Mouse (Mus musculus) gonadal fat pad, adult 2 months (tissue): ENCODE results near the gene Plxna1. TPM values are rescaled to one million over a fixed set of nuclear protein-coding genes. Genes with fewer than 3 reads are reported as not detected.

ENCODE experiments used
- DNase-seq: peaks from one replicate; pipeline ENCODE4 v3.0.0-alpha.2; 2012; ENCODE audit warnings: low read depth
- polyA plus RNA-seq: library from polyadenylated mRNA; depleted of rRNA; stranded (reverse); fragments of >200 nt; gene quantifications from 2 replicates; pipeline ENCODE4 v1.2.3, GENCODE M21; 2012

Gene Plxna1
- polyA plus RNA-seq, 1 experiment, result 46.1 TPM

DNA sequence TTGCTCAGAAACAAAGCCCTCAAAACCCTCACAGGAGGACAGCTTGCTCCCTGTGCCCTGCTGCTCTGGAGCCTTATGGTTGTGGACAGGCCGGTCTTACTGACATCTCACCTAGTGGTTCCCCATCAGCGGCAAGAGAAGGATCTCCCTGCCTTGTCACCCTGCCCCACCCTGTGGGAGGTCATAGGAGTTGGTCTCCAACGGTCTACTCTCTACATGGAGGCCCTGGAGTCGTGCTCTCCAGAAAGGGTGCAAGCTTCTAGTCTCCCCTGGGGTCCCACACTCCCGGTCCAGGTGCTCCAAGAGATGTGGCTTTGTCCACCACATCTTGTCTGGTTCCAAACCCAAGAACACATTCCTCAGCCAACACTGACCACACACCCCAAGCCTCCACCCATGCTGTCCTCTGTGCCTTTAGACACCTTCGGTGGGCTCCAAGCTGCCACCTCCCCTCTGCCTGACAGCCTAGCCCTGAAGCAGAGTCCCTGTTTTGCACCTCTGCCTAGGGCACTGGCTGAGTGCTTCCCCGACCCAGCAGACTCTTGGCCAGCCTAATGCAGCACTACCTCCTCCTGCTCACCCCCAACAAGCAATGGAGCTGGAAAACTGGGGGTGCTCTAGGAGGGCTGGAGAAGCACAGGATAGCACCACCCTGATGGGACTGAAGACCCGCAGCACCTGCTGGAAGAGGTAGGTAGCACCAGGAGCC lies 1.6 kb downstream of the Plxna1 start:
- DNase-seq, result no peak

DNA sequence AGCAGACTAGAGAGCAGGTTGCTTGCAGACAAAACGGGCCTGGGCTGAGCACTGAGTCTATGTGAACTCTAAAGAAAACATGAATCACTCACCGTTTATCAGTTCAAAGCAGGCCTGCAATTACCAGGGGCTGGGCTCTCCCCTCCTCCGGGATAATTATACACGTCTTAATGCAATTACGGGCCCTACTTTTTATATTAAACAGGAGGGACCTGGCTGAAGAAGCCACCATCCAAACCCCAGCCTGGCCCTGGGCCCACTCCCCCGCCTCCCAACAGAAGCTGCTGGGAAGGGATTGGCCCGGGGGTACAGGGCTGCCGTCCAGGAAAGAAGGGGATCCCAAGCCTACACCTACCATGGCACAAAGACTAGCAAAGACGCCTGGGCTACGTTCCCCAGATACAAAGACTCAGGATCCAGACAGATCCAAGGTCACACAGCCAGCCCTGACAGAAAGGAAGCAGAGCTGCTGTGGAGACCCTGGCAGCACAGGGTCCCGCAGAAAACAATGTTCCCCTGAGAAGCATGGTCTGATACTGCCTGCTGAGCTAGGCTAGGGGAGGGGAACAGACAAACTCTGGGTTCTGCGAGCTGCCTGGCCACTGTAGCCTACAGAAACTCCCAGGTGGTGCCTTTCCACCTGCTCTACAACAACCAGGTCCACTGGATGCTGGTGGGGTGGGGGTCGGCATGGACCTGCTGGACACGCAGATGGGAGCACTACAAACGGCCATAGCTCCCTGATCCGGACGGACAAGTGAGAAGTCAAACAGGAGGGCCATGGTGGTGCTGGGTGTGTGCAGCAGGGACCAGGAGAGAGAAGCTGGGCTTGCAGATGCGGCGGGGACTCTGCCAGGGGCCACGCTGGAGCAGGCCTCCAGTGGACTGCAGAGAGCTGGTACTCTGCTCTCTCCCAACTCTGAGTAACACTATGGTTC lies 2.4 kb downstream of the Plxna1 start:
- no peak for DNase-seq

DNA sequence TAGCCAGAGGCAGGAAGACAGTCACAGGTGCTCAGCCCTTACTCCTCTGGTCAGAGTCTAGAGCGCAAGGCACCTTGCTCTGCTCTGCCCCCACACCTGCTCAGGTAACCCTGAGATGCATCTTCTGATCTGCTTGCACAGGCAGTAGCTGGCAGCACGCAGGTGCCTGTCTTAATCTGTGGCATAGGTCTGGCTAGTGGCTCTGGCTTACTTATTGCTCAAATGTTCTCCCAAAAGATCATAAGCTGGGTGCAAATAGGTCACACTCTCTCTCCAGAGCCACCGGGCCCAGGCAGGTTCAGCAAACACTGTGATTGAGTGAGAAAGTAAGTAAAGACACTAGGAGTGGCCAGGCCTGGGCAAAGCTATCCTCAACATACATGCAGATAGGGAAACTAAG lies 3.2 kb downstream of the Plxna1 start:
- DNase-seq, result peak; percentile 62

DNA sequence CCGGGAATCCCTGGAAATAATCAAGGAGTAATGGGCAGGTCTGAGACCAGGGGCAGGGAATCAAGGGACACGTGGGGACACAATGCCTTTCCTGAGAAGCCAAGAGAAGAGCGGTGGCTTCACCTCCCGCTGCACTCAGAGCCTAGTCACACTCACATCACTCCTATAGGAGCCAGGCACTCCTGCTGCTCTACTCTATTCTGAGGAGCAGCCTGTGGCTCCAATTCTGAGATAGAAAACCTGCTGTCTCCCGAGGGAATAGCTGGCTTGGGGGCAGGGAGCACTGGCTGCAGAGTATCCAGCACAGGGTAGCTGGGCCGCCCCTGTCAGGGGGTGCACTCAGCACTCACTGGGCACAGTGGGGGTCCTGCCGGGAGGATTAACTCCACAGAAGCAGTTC lies 6.8 kb downstream of the Plxna1 start:
- DNase-seq, result no peak

DNA sequence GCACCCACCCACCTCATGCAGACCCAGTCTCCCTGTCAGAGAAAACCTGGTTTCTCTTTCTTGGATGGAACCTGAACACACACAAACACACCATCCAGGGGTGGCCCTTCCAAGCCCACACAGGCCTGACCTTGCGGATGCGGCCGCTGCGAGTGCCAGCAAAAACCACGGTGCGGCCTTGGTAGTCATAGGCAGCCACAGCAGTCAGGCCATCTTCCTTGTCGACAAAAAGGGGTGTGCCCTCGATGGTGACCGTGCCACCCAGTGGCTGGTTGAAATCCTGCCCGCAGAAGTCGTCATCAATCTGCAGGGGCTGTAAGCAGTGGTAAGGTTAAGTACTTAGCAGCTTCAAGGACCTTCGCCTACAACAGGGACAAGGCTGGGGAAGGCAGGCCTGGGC lies 7.7 kb downstream of the Plxna1 start:
- no peak for DNase-seq

DNA sequence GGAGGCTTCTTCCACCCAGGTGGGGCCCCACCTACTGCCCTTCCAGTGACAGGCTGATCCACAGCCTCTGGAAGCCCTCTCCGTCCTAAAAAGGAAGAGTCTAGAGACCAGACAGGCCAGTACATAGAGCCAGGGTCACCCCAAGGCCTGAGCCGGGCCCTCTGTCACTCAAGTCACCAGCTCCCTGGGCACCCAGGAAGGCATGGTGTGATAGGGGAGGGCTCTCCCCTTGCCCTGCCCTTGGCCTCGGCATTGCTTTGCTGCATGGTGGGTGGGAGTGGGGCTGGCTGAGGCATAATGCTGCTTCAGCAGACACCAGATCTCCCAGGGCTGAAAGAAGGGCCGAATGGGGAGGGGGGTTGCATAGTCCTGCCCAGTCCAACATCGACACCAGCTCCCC lies 8.3 kb downstream of the Plxna1 start:
- no peak for DNase-seq

DNA sequence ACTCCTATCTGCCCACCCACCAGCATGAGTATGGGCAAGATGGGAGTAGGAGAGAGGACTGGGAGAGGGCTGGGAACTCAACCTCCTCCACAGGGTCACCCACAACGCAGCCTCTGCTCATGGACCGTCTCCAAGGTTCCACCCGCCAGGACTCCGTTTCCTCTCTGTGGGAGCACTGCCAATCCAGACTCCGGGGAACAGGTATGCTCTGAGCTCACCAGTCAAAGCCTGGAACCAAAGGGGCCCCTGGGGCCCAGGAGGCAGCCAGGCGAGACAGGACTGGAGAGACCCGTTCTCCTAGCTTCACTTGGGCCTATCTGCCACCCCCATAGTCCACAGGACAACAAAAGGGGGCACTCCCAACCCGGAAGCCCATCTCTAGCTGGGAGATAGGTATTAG lies 9.3 kb downstream of the Plxna1 start:
- DNase-seq, result no peak

DNA sequence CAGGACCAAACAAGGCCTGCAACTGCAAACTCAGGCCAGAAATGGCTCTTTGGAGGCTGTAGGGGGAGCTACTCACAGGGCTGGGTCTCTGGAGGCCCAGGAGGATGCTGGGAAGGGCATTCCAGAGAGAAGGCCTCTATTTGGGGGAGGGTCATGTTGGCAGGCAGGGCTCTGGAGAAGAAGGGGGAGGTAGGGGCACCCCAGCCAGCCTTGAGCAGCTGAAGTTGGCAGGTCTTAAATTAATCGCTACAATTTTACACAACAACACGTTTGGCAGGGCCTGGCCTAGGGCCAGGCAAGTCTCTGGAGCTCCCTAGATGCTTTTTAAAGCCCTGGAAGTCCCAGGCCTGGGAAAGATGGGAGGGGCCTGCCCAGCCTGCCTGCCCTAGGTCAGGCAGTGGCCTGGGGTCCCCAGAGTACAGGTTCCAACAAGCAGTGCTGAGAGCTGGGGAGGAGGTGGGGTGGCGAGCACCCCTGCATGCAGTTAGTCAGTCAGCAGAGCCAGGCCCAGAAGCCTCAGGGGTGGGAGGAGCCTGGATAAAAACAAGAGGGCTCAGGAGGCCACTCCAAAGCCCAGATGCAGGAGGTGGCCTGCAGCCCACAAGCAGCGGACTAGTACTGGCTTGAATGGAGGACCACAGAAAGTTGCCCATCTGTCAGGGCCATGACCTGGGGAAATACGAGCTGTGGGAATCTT lies 10.8 kb downstream of the Plxna1 start:
- DNase-seq, result no peak

DNA sequence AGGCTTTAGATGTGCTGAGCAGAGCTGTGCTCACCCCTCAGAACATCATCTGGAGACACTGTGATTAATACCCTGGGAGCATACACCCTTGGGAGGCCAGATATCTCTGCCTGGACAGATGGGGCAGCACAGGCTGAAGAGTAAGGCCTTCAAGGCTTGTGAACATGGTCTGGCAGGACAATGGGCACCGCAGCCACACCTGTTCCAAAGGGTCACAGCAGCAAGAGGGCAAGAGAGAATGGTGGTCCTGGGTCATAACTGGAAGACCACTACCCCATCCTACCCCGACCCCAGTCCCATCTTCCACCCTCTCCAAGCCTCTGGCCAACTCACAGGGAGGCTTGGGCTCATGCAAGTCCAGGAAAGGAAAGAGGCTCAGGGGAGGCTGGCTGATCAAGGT lies 11.9 kb downstream of the Plxna1 start:
- no peak for DNase-seq

DNA sequence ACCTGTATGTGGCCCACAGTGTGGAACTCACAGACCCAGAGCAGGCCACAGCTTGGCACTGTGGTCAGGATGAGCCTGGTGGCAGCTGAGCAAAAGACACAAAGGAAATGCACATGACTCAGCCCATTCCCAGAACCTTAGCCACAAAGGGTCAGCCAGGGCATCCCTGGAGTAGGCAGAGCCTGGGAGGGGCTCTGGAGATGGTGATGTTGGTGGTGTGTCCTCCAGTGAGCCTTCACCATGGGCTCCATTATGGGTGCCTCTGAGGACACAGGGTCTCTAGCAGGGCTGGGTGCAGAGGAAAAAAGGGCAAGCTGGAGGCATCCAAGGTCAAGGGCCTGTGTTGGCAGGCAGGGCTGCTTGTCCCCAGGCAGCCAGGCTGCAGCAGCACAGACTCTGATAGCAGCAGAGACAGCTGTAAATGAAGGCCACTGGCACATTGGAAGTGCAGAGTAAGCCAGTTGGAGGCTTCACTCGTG lies 12.3 kb downstream of the Plxna1 start:
- DNase-seq, result no peak

DNA sequence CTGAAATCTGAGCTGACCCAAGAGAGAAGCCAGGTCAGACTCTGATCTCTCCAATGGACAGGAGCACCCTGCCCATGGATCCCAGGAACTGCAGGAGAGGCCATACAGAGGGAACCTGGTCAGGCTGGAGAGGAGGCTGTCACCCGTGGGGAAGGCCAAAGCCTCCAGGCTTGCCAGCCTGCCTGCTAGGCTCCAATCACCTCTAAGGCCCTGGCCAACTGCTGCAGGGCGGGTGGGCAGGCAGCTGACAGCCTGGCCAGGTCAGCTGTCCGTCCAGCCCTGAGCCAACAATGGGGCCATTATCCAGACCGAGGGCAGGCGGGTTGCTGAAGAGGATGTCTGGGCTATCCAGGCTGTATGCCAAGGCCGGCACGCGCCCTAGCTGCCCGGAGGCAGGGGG lies 14.1 kb downstream of the Plxna1 start:
- no peak for DNase-seq

DNA sequence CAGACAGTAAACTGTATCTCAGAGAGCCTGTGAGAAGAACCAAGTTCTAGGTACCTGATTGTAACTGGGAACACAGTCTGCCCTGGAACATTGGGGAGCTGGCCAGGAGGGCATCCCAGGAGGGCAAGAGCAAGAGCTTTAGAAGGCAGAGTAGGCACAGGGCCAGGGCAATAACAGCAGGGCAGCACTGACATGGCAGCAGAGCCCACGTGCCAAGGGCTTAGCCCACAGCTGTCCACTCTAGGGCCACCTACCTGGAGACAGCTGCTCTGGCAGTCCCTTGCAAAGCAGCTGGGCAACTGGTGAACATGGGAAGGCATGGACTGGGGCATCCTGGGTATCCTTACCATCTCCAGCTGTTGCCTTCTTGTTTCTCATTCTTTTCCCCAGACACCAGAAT lies 14.6 kb downstream of the Plxna1 start:
- no peak for DNase-seq

DNA sequence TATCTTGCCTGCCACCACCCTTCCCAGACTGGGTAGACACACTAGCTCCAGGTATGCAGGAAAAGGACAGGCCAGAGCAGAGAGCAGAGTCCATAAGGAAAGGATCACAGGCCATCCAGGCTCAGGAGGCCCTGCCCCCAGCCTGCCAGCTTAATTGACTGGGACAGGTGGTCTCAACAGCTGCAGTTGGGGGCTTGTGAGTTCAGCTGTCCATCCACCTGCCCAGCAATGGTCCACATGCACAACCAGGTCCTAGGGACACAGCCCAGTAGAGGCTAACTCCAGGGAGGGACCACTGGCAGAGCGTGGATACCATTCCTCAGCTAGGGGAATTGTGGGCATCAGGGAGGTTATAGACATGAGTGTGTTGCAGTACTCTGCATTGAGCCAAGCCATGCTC lies 16.6 kb downstream of the Plxna1 start:
- no peak for DNase-seq

DNA sequence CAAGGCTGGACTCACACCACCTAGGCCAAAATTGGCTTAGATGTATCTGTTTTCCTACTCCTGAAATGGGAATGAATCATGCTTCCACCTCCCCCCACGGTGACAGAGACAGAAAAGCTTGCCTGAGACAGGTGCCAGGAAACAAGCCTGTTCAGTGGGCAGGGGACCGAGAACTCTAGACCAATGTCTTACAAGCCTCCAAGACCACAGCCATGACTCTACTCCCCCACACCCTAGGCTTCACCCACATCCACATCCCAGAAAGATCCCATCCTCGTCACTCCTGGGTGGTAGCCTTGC lies 17.0 kb downstream of the Plxna1 start:
- DNase-seq, result no peak

DNA sequence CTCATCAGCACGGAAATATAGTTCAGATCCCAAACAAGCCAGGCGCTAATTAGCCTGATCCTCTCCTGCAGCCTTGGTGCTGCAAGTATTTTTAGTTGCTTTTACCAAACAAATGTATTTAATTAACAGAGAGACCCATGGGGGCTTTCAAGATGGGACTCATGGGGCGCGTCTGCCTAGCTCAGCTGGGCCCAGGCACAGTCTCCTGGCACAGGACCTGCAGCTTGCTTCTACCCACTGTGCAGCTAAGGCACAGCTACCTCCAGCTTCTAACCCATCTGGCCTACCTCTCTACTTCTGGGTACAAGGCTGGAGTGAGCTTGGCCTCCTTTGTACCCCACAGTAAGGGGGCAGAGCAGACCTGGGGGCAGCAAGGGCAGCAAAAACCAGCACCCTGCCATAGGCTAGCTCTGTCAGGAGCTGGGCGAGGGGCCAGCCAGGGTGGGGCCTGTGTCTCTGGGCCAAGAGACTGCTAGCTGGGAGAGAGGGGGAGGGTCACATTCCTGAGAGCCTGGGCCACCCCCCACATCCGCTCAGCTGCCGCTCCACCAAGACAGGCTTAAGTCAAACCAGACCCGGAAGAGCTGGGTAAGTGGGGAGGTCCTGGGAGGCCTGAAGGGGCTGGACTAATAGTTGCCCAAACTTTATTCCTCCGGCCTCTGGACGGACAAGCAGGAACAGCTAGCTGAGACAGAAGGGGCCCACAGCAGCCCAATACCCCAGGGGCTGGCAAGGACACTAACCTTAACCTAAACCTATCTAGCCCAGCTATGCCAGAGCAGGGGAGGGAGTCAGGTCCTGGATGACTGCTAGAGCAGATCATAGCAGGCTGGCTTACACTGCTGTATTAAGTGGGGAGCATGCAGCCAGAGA lies 17.6 kb downstream of the Plxna1 start:
- DNase-seq, result no peak

DNA sequence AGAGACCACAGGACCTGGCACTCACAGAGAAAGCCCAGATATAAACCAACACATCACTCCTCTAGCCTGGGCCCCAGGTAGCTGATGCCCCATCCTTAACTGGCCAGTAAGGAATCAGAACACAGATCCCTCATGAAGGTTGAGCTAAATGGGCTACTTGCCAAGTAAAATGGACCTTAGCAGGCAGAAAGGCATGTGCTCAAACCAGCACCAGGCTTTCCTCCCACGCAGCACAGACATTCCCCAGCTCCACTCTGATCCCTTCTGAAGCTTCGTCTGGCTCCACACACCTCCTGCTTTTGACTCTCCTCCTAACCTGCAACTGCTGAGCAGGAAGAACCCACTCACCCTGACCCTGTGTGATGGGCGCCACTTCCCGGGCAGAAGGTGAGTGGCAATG lies 20.4 kb downstream of the Plxna1 start:
- no peak for DNase-seq

DNA sequence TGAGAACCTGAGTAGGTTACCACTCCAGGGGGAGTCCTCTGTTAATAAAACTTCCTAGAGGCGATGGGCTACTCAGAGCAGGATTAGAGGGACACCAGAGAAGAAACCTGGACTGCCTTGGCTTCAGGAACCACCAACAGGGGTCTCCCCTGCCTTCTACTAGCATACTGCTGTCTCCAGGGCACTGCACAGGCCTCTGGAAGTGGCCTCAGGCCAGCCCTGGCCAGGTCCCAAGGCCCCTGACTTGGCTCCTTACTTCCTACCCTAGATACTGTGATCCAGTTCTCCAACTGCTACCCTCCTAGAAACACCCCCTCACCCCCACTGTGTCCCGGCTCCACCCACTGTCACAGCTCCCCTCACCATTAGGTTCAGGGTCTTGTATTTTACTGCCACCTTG lies 23.0 kb downstream of the Plxna1 start:
- DNase-seq, result no peak

DNA sequence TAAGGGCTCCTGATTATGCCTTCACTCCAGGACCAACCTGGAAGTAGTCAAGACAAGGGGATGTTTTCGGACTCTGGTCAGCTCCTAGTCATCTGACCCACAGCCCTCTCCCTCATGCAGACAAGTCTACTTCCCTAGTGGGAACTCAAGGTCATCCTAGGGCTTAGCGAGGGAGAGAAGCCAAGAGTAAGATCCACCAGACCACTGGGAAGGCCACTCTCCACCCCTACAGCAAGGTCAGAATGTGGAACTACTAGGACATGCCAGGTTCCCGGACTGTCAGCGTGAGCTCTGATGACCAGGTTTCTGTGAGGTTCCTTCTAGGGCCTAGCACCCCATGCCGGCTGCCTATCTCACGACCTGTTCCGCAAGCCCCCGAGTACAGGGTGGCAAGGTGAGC lies 23.7 kb downstream of the Plxna1 start:
- no peak for DNase-seq

DNA sequence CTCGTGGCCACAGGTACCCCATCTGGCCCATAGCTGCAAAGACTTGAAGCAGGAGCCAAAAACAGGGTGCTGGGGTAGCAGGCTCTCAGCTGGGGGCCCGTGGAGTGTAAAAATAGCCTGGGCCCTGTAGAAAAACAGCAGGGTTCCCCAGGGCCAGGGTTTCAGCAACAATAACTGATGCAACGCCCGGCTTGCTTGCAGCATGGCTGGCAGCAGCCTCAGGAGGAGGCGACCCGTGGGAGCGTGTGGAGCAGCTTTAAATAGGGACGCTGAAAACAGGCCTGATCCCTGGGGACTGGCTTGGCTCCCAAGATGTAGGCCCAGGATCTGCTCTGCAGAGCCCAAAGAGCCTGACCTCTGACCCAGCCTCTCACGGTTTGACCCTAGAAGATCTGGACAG lies 24.8 kb downstream of the Plxna1 start:
- DNase-seq, result no peak

DNA sequence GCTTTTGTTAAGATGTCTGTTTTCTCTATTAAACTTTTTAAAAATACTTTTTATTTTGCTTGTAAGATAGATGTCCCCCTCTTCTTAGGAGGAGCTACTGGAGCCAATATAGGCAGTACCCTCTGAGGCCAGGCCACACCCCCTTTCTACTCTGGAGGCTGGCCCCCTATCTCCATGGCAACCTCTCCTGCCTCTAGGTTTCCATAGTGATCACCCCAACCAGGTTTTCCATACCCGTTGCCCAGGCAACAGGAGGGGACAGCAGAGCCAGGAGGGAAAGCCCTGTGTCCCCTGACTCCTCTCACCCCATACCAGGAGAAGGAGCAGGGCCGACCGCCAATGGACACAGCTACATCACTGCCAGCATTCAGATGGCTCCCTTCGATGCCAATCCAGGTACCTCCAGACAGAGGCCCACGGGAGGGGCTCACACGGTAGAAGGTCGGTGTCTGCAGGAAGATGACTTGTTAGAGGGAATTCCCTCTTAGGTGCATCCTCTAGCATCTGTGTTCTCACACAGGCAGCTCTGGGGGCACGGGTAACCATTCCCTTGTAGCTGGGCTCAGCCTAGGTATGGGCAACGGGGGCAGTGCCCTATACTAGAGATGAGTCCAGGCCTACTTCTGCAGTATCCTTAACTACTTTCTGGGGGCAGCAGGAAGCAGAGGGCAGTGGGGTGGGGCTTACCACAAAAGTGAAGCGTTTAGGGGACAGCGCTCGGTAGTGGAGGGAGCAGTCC lies 28.3 kb downstream of the Plxna1 start:
- DNase-seq, result no peak

DNA sequence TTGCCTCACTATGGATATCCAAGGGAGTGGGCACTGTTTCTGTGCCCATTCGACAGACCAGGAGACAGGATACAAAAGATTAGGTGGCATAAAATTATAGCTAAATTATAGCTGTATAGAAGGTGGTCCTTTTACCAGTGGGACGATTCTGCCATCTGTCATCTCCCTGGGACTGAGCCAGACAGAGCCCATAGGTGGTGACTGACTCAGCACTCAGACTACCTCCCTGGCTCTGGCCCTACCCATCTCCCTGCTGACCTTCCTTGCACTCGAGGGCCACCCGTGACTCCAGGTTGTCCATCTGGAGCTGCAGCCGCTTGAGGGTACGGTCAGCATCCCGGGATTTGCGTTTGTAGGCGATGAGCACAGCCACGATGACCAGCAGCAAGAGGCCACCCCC lies 31.5 kb downstream of the Plxna1 start:
- DNase-seq, result no peak
